Mouse (Mus musculus): ENCODE results near the gene Pakap. TPM values are rescaled to one million over a fixed set of nuclear protein-coding genes. Genes with fewer than 3 reads are reported as not detected.

Pakap gene
- total and polyA plus RNA-seq, 2 experiments from 2014 or later = 6.9 to 9.5 TPM

GRCm38 (mm10) chr4:57586933-57587658 is 19.1 kb downstream of the Pakap start:
- DNase-seq (no peak), ATAC-seq (no peak)
- no peak for TF ChIP-seq CTCF (IDR thresholded peaks at IDR 0.05; ENCODE audit: low read depth)
- no peaks in the 10 kb centered on the region for H3K27me3 ChIP-seq (ENCODE audit: insufficient read depth, low read length)
- no peak overlapping the region for H3K4me2 ChIP-seq (ENCODE audit: low read depth)
- H3K4me3 ChIP-seq (ENCODE audit: low read depth, low read length) = no peak overlapping the region
- WGBS = 75% methylated on average over 7 of the region's 7 CpGs
- no peaks in the 10 kb centered on the region for H3K9me3 ChIP-seq (ENCODE audit: low read length)
- no peak overlapping the region for H3K27ac ChIP-seq (ENCODE audit: low read depth, low read length)
- no peaks in the 10 kb centered on the region for H3K36me3 ChIP-seq (ENCODE audit: insufficient read depth)
- no peak overlapping the region for H3K9ac ChIP-seq
- no peaks in the 10 kb centered on the region for H3K4me1 ChIP-seq (ENCODE audit: insufficient read depth)

GRCm38 (mm10) chr4:57588356-57588755 is 20.4 kb downstream of the Pakap start:
- Histone ChIP-seq H3K9ac (no peak overlapping the region), H3K9me3 (ENCODE audit: low read length) (no peaks in the 10 kb centered on the region), H3K4me2 (ENCODE audit: low read depth) (no peak overlapping the region), H3K4me1 (ENCODE audit: insufficient read depth) (no peaks in the 10 kb centered on the region), H3K27ac (ENCODE audit: low read depth, low read length) (no peak overlapping the region), H3K4me3 (ENCODE audit: low read depth, low read length) (no peak overlapping the region), H3K27me3 (ENCODE audit: insufficient read depth, low read length) (no peaks in the 10 kb centered on the region), H3K36me3 (ENCODE audit: insufficient read depth) (no peaks in the 10 kb centered on the region)
- 97% methylated on average over 1 of the region's 1 CpGs for WGBS
- ATAC-seq = no peak
- no peak for DNase-seq
- TF ChIP-seq CTCF (IDR thresholded peaks at IDR 0.05; ENCODE audit: low read depth) = no peak

DNA sequence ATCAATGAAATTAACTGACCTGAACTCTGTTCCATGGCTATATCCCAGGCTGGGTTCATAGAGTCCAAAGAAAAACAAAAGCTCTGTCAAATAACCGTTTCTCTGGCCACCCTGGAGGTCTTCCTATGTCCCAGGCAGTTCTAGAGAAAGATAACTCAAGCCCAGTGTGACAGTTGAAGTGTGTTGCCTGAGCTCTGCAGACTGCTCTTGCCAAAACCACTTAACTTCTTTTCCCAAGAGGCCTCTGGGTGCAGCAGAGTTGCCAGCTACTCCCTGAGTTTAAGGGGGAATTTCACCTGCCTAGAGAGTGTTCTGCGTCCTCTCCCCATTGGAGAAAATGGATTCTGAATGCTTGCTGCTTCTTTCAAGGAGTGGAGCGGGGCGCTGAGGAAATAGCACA is 24.8 kb downstream of the Pakap start:
- DNase-seq = no peak
- Histone ChIP-seq H3K4me2 (ENCODE audit: low read depth) (no peak overlapping the region), H3K27me3 (ENCODE audit: insufficient read depth, low read length) (no peaks in the 10 kb centered on the region), H3K4me1 (ENCODE audit: insufficient read depth) (no peaks in the 10 kb centered on the region), H3K9ac (no peak overlapping the region), H3K27ac (ENCODE audit: low read depth, low read length) (no peak overlapping the region), H3K9me3 (ENCODE audit: low read length) (no peaks in the 10 kb centered on the region), H3K36me3 (ENCODE audit: insufficient read depth) (no peaks in the 10 kb centered on the region), H3K4me3 (ENCODE audit: low read depth, low read length) (no peak overlapping the region)
- ATAC-seq = no peak
- 81% methylated on average over 4 of the region's 4 CpGs for WGBS
- no peak for TF ChIP-seq CTCF (IDR thresholded peaks at IDR 0.05; ENCODE audit: low read depth)

GRCm38 (mm10) chr4:57599946-57600345 is 32.0 kb downstream of the Pakap start:
- DNase-seq (no peak), ATAC-seq (no peak)
- 93% methylated on average over 6 of the region's 6 CpGs for WGBS
- Histone ChIP-seq H3K4me3 (ENCODE audit: low read depth, low read length) (no peak overlapping the region), H3K27me3 (ENCODE audit: insufficient read depth, low read length) (no peaks in the 10 kb centered on the region), H3K27ac (ENCODE audit: low read depth, low read length) (no peak overlapping the region), H3K9me3 (ENCODE audit: low read length) (no peaks in the 10 kb centered on the region), H3K36me3 (ENCODE audit: insufficient read depth) (no peaks in the 10 kb centered on the region), H3K9ac (no peak overlapping the region), H3K4me2 (ENCODE audit: low read depth) (no peak overlapping the region), H3K4me1 (ENCODE audit: insufficient read depth) (no peaks in the 10 kb centered on the region)
- no peak for TF ChIP-seq CTCF (IDR thresholded peaks at IDR 0.05; ENCODE audit: low read depth)

DNA sequence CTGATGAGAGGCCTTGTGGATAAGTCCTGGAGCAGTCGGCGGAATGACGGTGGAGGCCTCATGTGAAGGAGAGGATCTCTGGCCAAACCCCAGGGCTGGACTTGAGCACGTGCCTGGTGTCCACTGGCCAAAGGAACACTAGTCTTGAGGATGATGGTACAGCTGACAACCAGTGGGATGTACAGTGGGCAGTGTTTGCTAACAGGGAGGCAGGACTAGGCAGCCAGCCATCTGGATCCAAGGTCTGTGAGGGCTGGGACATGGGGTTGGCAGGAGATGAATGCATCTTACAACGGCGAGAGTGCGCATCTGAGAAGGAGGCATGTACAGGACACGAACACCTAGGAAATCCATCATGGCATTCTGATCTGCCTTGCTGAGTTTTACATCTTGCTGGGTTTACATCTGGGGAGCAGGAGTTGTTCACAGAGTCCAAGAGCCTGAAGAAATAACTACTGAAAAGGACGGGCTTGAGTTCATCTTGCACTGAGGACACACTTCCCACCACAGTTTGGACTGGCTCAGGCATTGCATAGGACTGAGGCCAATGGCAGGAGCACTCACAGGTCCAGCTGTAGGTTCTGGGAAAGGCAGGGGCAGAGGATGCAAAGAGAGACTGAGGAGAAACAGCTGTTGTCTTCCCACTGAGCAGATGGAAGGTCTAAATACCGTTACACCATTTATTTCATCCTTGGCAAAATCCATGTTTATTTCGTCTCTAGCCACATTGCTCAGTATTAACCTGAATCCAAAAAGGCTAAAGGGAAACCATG is 32.9 kb downstream of the Pakap start:
- Histone ChIP-seq H3K9me3 (ENCODE audit: low read length) (no peaks in the 10 kb centered on the region), H3K27me3 (ENCODE audit: insufficient read depth, low read length) (no peaks in the 10 kb centered on the region), H3K4me1 (ENCODE audit: insufficient read depth) (no peaks in the 10 kb centered on the region), H3K4me3 (ENCODE audit: low read depth, low read length) (no peak overlapping the region), H3K36me3 (ENCODE audit: insufficient read depth) (no peaks in the 10 kb centered on the region), H3K27ac (ENCODE audit: low read depth, low read length) (no peak overlapping the region), H3K9ac (no peak overlapping the region), H3K4me2 (ENCODE audit: low read depth) (no peak overlapping the region)
- TF ChIP-seq CTCF (IDR thresholded peaks at IDR 0.05; ENCODE audit: low read depth) = no peak
- WGBS = 80% methylated on average over 11 of the region's 11 CpGs
- ATAC-seq (no peak), DNase-seq (no peak)

GRCm38 (mm10) chr4:57601458-57601835 is 33.5 kb downstream of the Pakap start:
- Histone ChIP-seq H3K27ac (ENCODE audit: low read depth, low read length) (no peak overlapping the region), H3K36me3 (ENCODE audit: insufficient read depth) (no peaks in the 10 kb centered on the region), H3K4me1 (ENCODE audit: insufficient read depth) (no peaks in the 10 kb centered on the region), H3K9me3 (ENCODE audit: low read length) (no peaks in the 10 kb centered on the region), H3K4me3 (ENCODE audit: low read depth, low read length) (no peak overlapping the region), H3K9ac (no peak overlapping the region), H3K27me3 (ENCODE audit: insufficient read depth, low read length) (no peaks in the 10 kb centered on the region), H3K4me2 (ENCODE audit: low read depth) (no peak overlapping the region)
- no peak for ATAC-seq
- no peak for DNase-seq
- TF ChIP-seq CTCF (IDR thresholded peaks at IDR 0.05; ENCODE audit: low read depth) = no peak
- 85% methylated on average over 9 of the region's 9 CpGs for WGBS

DNA sequence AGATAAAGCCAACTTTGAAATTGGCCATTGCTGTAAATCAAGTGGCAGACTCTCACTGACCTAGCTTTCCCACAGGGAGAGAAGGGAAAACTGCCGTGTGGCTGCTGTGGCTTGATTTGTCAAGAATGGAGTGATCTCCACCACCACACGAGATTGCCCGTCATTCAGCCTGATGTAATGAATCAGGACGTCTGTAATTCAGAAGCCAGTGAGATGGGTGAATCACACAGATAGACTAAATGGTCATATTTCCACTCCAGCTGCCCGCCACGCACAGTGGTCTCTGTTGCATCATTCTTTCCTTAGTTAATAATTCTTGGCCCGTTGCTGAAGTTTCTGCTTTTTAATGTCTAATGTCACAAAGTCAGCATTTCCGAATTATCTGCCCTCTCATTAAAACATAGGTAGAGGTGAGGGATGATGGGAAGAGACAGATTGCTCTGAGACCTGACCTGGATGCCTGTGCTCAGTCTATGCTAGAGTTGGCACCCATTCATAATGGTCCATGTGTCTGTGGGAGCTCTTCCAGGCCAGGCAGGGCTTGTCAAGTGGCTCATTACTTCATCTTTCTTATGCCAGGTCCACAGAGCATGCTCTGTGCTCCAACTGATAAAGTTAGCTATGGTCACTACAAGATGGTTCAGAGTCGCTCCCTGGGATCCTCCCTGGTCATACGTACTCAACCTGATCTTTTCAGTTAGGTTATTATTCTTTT is 34.1 kb downstream of the Pakap start:
- no peak for ATAC-seq
- 86% methylated on average over 10 of the region's 10 CpGs for WGBS
- TF ChIP-seq CTCF (IDR thresholded peaks at IDR 0.05; ENCODE audit: low read depth) = no peak

More for the DNA sequence above, 34.1 kb downstream of the Pakap start:
- H3K27me3 ChIP-seq (ENCODE audit: insufficient read depth, low read length) = no peaks in the 10 kb centered on the region
- H3K4me2 ChIP-seq (ENCODE audit: low read depth) = no peak overlapping the region
- no peak overlapping the region for H3K27ac ChIP-seq (ENCODE audit: low read depth, low read length)
- no peaks in the 10 kb centered on the region for H3K36me3 ChIP-seq (ENCODE audit: insufficient read depth)
- no peaks in the 10 kb centered on the region for H3K4me1 ChIP-seq (ENCODE audit: insufficient read depth)
- no peak for DNase-seq
- no peaks in the 10 kb centered on the region for H3K9me3 ChIP-seq (ENCODE audit: low read length)
- no peak overlapping the region for H3K4me3 ChIP-seq (ENCODE audit: low read depth, low read length)
- H3K9ac ChIP-seq = no peak overlapping the region
